ENCODE assay signal across 14 mouse cellular contexts in the genomic region with DNA sequence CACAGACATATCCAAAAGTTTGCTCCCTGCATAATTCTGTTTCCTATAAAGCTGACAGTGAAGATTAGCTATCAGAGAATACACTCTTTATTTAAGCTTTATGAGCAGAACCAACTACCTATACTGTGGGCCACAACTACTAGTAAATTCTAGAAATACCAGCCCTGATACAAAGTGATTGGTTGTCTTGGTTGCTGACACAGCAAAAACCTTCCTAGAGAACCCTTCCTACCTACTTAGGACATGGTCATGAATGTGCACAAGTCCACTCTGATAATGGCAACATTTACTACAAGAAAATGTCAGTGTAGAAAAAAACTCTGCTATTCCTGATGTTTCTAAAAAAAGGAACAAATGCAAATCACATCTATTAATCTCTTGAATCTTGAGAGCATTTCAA.
"Had no signal": no experiment of that assay in that cellular context is flagged by ENCODE, and none has a peak within 500 bp of the region (broad histone marks: within the 10 kb centered on the region; RNA-seq: fewer than 3 reads in every experiment).

No protein-coding gene starts in this region.

- H3K27me3 ChIP-seq: limb, embryonic 15.5 days; liver, embryonic 13.5 days; midbrain, embryonic 15.5 days; neural tube, embryonic 13.5 days; stomach, embryonic 15.5 days had no signal

- H3K27ac ChIP-seq: left cerebral cortex, adult 2 months; limb, embryonic 15.5 days; liver, embryonic 13.5 days; midbrain, embryonic 10.5 days; neural tube, embryonic 13.5 days; stomach, embryonic 15.5 days had no signal

- H3K4me1 ChIP-seq: liver, embryonic 13.5 days; midbrain, embryonic 10.5 days; midbrain, embryonic 15.5 days; stomach, embryonic 15.5 days had no signal

- H3K9ac ChIP-seq: limb, embryonic 15.5 days; liver, embryonic 13.5 days; midbrain, embryonic 15.5 days; neural tube, embryonic 13.5 days; stomach, embryonic 15.5 days had no signal

- H3K36me3 ChIP-seq: limb, embryonic 15.5 days; liver, embryonic 13.5 days; midbrain, embryonic 10.5 days; midbrain, embryonic 15.5 days; neural tube, embryonic 13.5 days; stomach, embryonic 15.5 days had no signal

- H3K4me2 ChIP-seq: limb, embryonic 15.5 days; liver, embryonic 13.5 days; midbrain, embryonic 15.5 days; neural tube, embryonic 13.5 days; stomach, embryonic 15.5 days had no signal

- ATAC-seq: midbrain, embryonic 15.5 days had no signal

- H3K9me3 ChIP-seq: limb, embryonic 15.5 days; liver, embryonic 13.5 days; midbrain, embryonic 10.5 days; midbrain, embryonic 15.5 days; neural tube, embryonic 13.5 days; stomach, embryonic 15.5 days had no signal

- H3K4me3 ChIP-seq: left cerebral cortex, adult 2 months; limb, embryonic 15.5 days; liver, embryonic 13.5 days; midbrain, embryonic 10.5 days; midbrain, embryonic 15.5 days; neural tube, embryonic 13.5 days; stomach, embryonic 15.5 days had no signal

- DNase-seq: kidney, adult 11 months; kidney, postnatal 14 days; liver, embryonic 13.5 days; lung, adult 18-20 months; lung, postnatal 36 days; retina, postnatal 1 day; thymus, adult 2 months; thymus, postnatal 25 days had no signal
